Mouse (Mus musculus): ENCODE measurements around the gene Cradd. TPM values are rescaled to one million over a fixed set of nuclear protein-coding genes. Genes with fewer than 3 reads are reported as not detected.

Gene Cradd
- polyA plus RNA-seq, 1 experiment from 2014 or later, result 10.2 TPM

- ATAC-seq (ENCODE audit: low FRiP score, low TSS enrichment), result no peak
- Histone ChIP-seq H3K27me3 (ENCODE audit: control insufficient read depth, insufficient read depth, low read length) (no peaks in the 10 kb centered on the region), H3K4me1 (ENCODE audit: control insufficient read depth, insufficient read depth, low read length) (no peaks in the 10 kb centered on the region), H3K36me3 (ENCODE audit: control insufficient read depth, insufficient read depth, low read length) (no peaks in the 10 kb centered on the region), H3K9ac (ENCODE audit: low read depth, low read length) (no peak overlapping the region), H3K4me2 (replicated peaks; ENCODE audit: low read depth, low read length) (no peak overlapping the region), H3K4me3 (ENCODE audit: low read length) (no peak overlapping the region), H3K9me3 (ENCODE audit: control insufficient read depth, low read length) (no peaks in the 10 kb centered on the region), H3K27ac (ENCODE audit: low read depth, low read length) (no peak overlapping the region)
- WGBS, result 92% methylated on average over 8 of the region's 8 CpGs
Observed at GRCm38 (mm10) chr10:95207423-95207822, 116.5 kb downstream of the Cradd start.

DNA sequence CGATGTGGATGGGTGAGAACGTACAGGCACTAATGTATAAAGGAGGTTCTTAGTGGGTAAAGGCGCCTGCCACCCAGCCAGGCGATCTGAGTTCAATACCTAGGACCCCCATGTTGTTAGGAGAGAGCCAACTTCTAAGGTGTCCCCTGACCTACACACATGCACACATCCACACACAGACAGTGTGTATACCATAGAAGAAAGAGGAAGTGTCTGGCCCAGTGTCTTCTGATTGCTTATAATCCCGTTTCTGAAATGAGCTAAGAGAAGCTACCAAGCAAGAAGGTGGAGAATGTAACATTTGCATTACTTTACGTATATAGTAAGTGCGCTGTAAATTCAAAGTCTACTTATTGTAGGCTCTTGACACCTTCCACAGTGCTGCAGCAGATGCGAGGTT, 122.4 kb downstream of the Cradd start:
- Histone ChIP-seq H3K9ac (ENCODE audit: low read depth, low read length) (no peak overlapping the region), H3K27me3 (ENCODE audit: control insufficient read depth, insufficient read depth, low read length) (no peaks in the 10 kb centered on the region), H3K36me3 (ENCODE audit: control insufficient read depth, insufficient read depth, low read length) (no peaks in the 10 kb centered on the region), H3K4me2 (replicated peaks; ENCODE audit: low read depth, low read length) (no peak overlapping the region), H3K9me3 (ENCODE audit: control insufficient read depth, low read length) (no peaks in the 10 kb centered on the region), H3K27ac (ENCODE audit: low read depth, low read length) (no peak overlapping the region), H3K4me1 (ENCODE audit: control insufficient read depth, insufficient read depth, low read length) (no peaks in the 10 kb centered on the region), H3K4me3 (ENCODE audit: low read length) (no peak overlapping the region)
- 87% methylated on average over 8 of the region's 8 CpGs for WGBS
- no peak for ATAC-seq (ENCODE audit: low FRiP score, low TSS enrichment)

- no peaks in the 10 kb centered on the region for H3K4me1 ChIP-seq (ENCODE audit: control insufficient read depth, insufficient read depth, low read length)
- no peaks in the 10 kb centered on the region for H3K27me3 ChIP-seq (ENCODE audit: control insufficient read depth, insufficient read depth, low read length)
- no peak overlapping the region for H3K9ac ChIP-seq (ENCODE audit: low read depth, low read length)
- no peak overlapping the region for H3K4me3 ChIP-seq (ENCODE audit: low read length)
- no peak overlapping the region for H3K4me2 ChIP-seq (replicated peaks; ENCODE audit: low read depth, low read length)
- ATAC-seq (ENCODE audit: low FRiP score, low TSS enrichment), result no peak
- H3K9me3 ChIP-seq (ENCODE audit: control insufficient read depth, low read length), result no peaks in the 10 kb centered on the region
- H3K36me3 ChIP-seq (ENCODE audit: control insufficient read depth, insufficient read depth, low read length), result no peaks in the 10 kb centered on the region
- H3K27ac ChIP-seq (ENCODE audit: low read depth, low read length), result no peak overlapping the region
- WGBS, result 42% methylated on average over 7 of the region's 7 CpGs
Observed at GRCm38 (mm10) chr10:95200323-95200722, 123.6 kb downstream of the Cradd start.

DNA sequence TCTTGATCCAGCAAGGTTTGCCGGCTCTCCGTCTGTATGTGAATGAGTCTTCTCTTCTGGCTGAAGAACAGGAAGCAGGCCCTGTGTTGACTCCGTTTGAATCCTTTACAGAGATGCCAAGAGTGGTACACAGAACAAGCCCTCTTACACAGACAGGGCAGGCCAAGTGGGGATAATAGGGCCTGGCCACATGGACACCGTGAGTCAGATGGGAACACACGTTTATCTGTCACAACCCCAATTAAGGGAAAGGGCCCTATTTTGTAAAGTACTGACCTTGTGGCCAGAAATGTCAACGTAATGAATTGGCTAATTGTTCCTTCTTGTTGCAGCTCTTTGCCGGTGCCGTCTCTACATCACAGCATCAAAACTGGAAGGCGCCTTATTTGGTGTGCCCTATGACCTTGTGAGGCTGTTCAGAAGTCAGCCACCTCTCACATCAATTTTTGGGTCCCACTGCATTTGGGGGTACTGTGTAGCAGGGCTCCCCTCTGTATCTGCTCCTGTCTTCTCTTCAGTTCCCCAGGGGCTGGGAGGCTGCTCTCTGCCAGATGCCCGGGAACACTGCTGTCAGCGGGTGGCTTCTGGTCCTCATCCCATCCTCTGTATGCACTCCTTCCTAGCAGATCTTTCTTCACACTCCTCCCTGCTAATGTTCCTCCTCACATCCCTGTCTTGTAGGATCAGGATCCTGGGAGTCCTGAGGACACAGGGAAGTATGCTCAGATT, 124.2 kb downstream of the Cradd start:
- H3K27ac ChIP-seq (ENCODE audit: low read depth, low read length), result no peak overlapping the region

GRCm38 (mm10) chr10:95197377-95197776, 126.6 kb downstream of the Cradd start:
- Histone ChIP-seq H3K36me3 (ENCODE audit: control insufficient read depth, insufficient read depth, low read length) (no peaks in the 10 kb centered on the region), H3K27me3 (ENCODE audit: control insufficient read depth, insufficient read depth, low read length) (no peaks in the 10 kb centered on the region), H3K27ac (ENCODE audit: low read depth, low read length) (no peak overlapping the region), H3K9me3 (ENCODE audit: control insufficient read depth, low read length) (no peaks in the 10 kb centered on the region), H3K4me3 (ENCODE audit: low read length) (no peak overlapping the region), H3K4me2 (replicated peaks; ENCODE audit: low read depth, low read length) (no peak overlapping the region), H3K9ac (ENCODE audit: low read depth, low read length) (no peak overlapping the region), H3K4me1 (ENCODE audit: control insufficient read depth, insufficient read depth, low read length) (no peaks in the 10 kb centered on the region)
- WGBS, result 75% methylated on average over 8 of the region's 8 CpGs
- no peak for ATAC-seq (ENCODE audit: low FRiP score, low TSS enrichment)

More for the DNA sequence above, 124.2 kb downstream of the Cradd start:
- WGBS, result 53% methylated on average over 11 of the region's 11 CpGs
- H3K9ac ChIP-seq (ENCODE audit: low read depth, low read length), result no peak overlapping the region
- no peak for ATAC-seq (ENCODE audit: low FRiP score, low TSS enrichment)
- no peaks in the 10 kb centered on the region for H3K4me1 ChIP-seq (ENCODE audit: control insufficient read depth, insufficient read depth, low read length)
- H3K4me2 ChIP-seq (replicated peaks; ENCODE audit: low read depth, low read length), result no peak overlapping the region
- H3K4me3 ChIP-seq (ENCODE audit: low read length), result no peak overlapping the region
- no peaks in the 10 kb centered on the region for H3K9me3 ChIP-seq (ENCODE audit: control insufficient read depth, low read length)
- H3K27me3 ChIP-seq (ENCODE audit: control insufficient read depth, insufficient read depth, low read length), result no peaks in the 10 kb centered on the region
- H3K36me3 ChIP-seq (ENCODE audit: control insufficient read depth, insufficient read depth, low read length), result no peaks in the 10 kb centered on the region

DNA sequence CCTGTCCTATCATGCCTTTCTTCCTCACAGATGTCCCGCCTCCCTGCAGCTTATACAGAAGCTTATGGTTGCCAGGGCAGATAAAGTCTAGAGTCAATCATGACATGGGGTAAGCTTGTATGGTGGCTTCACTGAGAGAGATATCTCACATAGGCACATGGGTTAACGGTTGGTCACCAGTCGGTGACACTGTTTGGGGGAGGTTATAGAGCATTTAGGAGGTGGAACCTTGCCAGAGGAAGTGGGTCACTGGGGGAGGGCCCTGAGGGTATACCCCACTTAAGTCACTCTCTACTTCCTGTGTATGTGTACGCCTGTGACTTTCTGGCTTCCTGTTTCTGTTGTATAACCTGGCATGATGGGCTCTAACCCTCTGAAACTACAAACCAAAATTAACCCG, 128.2 kb downstream of the Cradd start:
- no peaks in the 10 kb centered on the region for H3K9me3 ChIP-seq (ENCODE audit: control insufficient read depth, low read length)
- no peak for ATAC-seq (ENCODE audit: low FRiP score, low TSS enrichment)
- H3K9ac ChIP-seq (ENCODE audit: low read depth, low read length), result no peak overlapping the region
- no peaks in the 10 kb centered on the region for H3K27me3 ChIP-seq (ENCODE audit: control insufficient read depth, insufficient read depth, low read length)
- no peaks in the 10 kb centered on the region for H3K4me1 ChIP-seq (ENCODE audit: control insufficient read depth, insufficient read depth, low read length)
- no peak overlapping the region for H3K4me3 ChIP-seq (ENCODE audit: low read length)
- H3K36me3 ChIP-seq (ENCODE audit: control insufficient read depth, insufficient read depth, low read length), result no peaks in the 10 kb centered on the region
- H3K27ac ChIP-seq (ENCODE audit: low read depth, low read length), result no peak overlapping the region
- no peak overlapping the region for H3K4me2 ChIP-seq (replicated peaks; ENCODE audit: low read depth, low read length)
- 88% methylated on average over 5 of the region's 5 CpGs for WGBS

GRCm38 (mm10) chr10:95194776-95195175, 129.2 kb downstream of the Cradd start:
- H3K4me1 ChIP-seq (ENCODE audit: control insufficient read depth, insufficient read depth, low read length), result no peaks in the 10 kb centered on the region
- no peak overlapping the region for H3K27ac ChIP-seq (ENCODE audit: low read depth, low read length)
- H3K9ac ChIP-seq (ENCODE audit: low read depth, low read length), result no peak overlapping the region
- H3K36me3 ChIP-seq (ENCODE audit: control insufficient read depth, insufficient read depth, low read length), result no peaks in the 10 kb centered on the region
- no peak for ATAC-seq (ENCODE audit: low FRiP score, low TSS enrichment)
- 95% methylated on average over 4 of the region's 4 CpGs for WGBS
- H3K9me3 ChIP-seq (ENCODE audit: control insufficient read depth, low read length), result no peaks in the 10 kb centered on the region
- H3K27me3 ChIP-seq (ENCODE audit: control insufficient read depth, insufficient read depth, low read length), result no peaks in the 10 kb centered on the region
- H3K4me2 ChIP-seq (replicated peaks; ENCODE audit: low read depth, low read length), result no peak overlapping the region
- no peak overlapping the region for H3K4me3 ChIP-seq (ENCODE audit: low read length)

GRCm38 (mm10) chr10:95193875-95194281, 130.1 kb downstream of the Cradd start:
- no peaks in the 10 kb centered on the region for H3K9me3 ChIP-seq (ENCODE audit: control insufficient read depth, low read length)
- H3K4me3 ChIP-seq (ENCODE audit: low read length), result no peak overlapping the region
- H3K27ac ChIP-seq (ENCODE audit: low read depth, low read length), result no peak overlapping the region
- H3K36me3 ChIP-seq (ENCODE audit: control insufficient read depth, insufficient read depth, low read length), result no peaks in the 10 kb centered on the region
- WGBS, result 48% methylated on average over 11 of the region's 11 CpGs
- no peak overlapping the region; the same call in 1 of the 2 replicates for H3K4me2 ChIP-seq (replicated peaks; ENCODE audit: low read depth, low read length)
- no peak overlapping the region for H3K9ac ChIP-seq (ENCODE audit: low read depth, low read length)
- H3K4me1 ChIP-seq (ENCODE audit: control insufficient read depth, insufficient read depth, low read length), result no peaks in the 10 kb centered on the region
- ATAC-seq (ENCODE audit: low FRiP score, low TSS enrichment), result peak; percentile 57; the same call in 1 of the 2 replicates
- H3K27me3 ChIP-seq (ENCODE audit: control insufficient read depth, insufficient read depth, low read length), result no peaks in the 10 kb centered on the region

GRCm38 (mm10) chr10:95191881-95192280, 132.1 kb downstream of the Cradd start:
- H3K4me3 ChIP-seq (ENCODE audit: low read length), result no peak overlapping the region
- H3K9me3 ChIP-seq (ENCODE audit: control insufficient read depth, low read length), result no peaks in the 10 kb centered on the region
- no peaks in the 10 kb centered on the region for H3K4me1 ChIP-seq (ENCODE audit: control insufficient read depth, insufficient read depth, low read length)
- ATAC-seq (ENCODE audit: low FRiP score, low TSS enrichment), result no peak
- WGBS, result 68% methylated on average over 3 of the region's 3 CpGs
- no peak overlapping the region for H3K27ac ChIP-seq (ENCODE audit: low read depth, low read length)
- H3K4me2 ChIP-seq (replicated peaks; ENCODE audit: low read depth, low read length), result no peak overlapping the region
- H3K9ac ChIP-seq (ENCODE audit: low read depth, low read length), result no peak overlapping the region
- no peaks in the 10 kb centered on the region for H3K27me3 ChIP-seq (ENCODE audit: control insufficient read depth, insufficient read depth, low read length)
- H3K36me3 ChIP-seq (ENCODE audit: control insufficient read depth, insufficient read depth, low read length), result no peaks in the 10 kb centered on the region
